Mouse (Mus musculus) kidney, adult 18-20 months (tissue): ENCODE data around the gene Zfp788.
A peak's percentile ranks its signal among the peaks of the same experiment; 100 is the strongest.
"Not testable (repeated sequence)": the region's sequence is repeated elsewhere in the genome, so short reads cannot be mapped to it uniquely, and the experiment has no call there.

Experiments used
- DNase-seq: peaks from one replicate; pipeline ENCODE4 v3.0.0; 2021

The Zfp788 gene

GRCm38 (mm10) chr7:41632409-41633220 is at the start of gene Zfp788:
Gene Zfp788, plus strand, starts transcription at chr7:41633203.
- peak; percentile 92 for DNase-seq

GRCm38 (mm10) chr7:41587831-41588230 is 45.2 kb upstream of the Zfp788 start:
- not testable (repeated sequence) for DNase-seq

- no peak for DNase-seq
Measured at GRCm38 (mm10) chr7:41598615-41599014, 34.4 kb upstream of the Zfp788 start.

GRCm38 (mm10) chr7:41599034-41599813 is 33.8 kb upstream of the Zfp788 start, which contains the start of gene 2610021A01Rik:
Gene 2610021A01Rik, plus strand, starts transcription at chr7:41599230.
- peak; percentile 92 for DNase-seq

- no peak for DNase-seq
Measured at GRCm38 (mm10) chr7:41599932-41600548, 33.0 kb upstream of the Zfp788 start.

GRCm38 (mm10) chr7:41611654-41612053 is 21.3 kb upstream of the Zfp788 start:
- DNase-seq, result no peak

- not testable (repeated sequence) for DNase-seq
Measured at GRCm38 (mm10) chr7:41616241-41616640, 16.8 kb upstream of the Zfp788 start.

GRCm38 (mm10) chr7:41633221-41633984 is 400 bp downstream of the Zfp788 start:
- peak; percentile 92 for DNase-seq

- not testable (repeated sequence) for DNase-seq
Measured at GRCm38 (mm10) chr7:41674326-41674725, 41.3 kb downstream of the Zfp788 start.
